Mouse (Mus musculus) cerebellum, adult (tissue): ENCODE results near the gene Krtap3-3.
"Not testable (repeated sequence)": the region's sequence is repeated elsewhere in the genome, so short reads cannot be mapped to it uniquely, and the experiment has no call there.

Experiments
- ATAC-seq: cut with Nextera tagmentation; 2 replicates; pipeline ENCODE4 v1.9.2; 2017; ENCODE audit warnings: mild to moderate bottlenecking, moderate library complexity, mixed read lengths; ENCODE audit not compliant: insufficient number of reproducible peaks, low FRiP score, low TSS enrichment

The Krtap3-3 gene

DNA sequence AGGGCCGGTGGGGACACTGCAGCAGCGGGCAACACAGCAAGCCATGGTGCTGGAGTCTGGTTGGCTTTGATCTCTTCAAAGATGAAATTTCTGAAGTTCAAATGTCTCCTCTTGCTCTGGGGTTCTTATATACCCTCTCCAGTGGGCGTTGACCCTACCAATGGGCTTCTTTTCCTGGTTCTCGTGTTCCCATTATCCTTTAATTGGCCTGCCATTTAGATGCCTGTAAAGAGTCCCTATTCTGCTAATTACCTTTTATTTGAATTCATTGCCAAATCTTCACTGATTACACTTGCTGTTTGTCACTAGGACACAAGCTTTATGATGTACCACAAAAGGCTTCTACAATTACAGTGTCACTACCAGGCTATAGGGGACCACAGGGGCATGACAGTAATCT lies at the start of gene Krtap3-3:
Gene Krtap3-3, minus strand, starts transcription at position 101 of the 400 bp plus-strand sequence.
- no peak for ATAC-seq

- not testable (repeated sequence) for ATAC-seq
These were observed 47.1 kb upstream of the Krtap3-3 start, which contains the start of gene Krtap9-3 for GRCm38 (mm10) chr11:99597742-99598141. TSS of gene Krtap9-3 (minus strand) at chr11:99598105.

DNA sequence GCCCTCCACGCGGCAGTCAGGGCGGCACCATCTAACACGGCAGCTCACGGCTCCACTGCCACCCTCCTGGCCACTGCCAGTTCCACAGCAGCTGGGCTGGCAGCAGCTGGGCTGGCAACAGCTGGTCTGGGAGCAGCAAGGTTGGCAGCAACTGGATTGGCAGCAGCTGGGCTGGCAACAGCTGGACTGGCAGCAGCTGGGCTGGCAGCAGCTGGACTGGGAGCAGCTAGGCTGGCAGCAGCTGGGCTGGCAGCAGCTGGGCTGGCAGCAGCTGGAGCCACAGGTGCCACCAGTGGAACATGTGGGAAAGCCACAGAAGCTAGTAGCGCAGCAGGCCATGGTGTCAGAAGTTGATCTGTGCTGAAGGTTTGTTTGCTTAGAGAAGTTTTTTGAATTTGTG lies 40.3 kb upstream of the Krtap3-3 start, which contains the start of gene Krtap1-3:
Gene Krtap1-3, minus strand, starts transcription at position 359 of the 400 bp plus-strand sequence.
- no peak for ATAC-seq

DNA sequence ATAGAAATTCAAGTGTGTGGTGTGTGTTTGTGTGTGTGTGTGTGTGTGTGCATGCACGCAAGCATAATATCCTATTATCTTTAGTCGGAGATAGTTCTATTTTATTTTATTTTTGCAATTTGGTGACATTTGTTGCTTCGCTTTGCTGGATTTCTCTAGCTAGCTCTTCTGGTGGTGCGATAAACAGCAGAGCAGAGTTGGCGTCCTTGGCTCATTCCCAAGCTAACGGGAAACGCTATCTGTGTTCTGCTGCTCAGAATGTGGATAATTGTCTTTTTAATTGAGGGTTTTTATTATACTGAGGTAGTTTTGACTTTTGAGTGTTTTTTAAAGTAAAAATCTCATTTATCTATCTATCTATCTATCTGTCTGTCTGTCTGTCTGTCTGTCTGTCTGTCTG lies 34.4 kb upstream of the Krtap3-3 start:
- no peak for ATAC-seq

- ATAC-seq, result no peak
These were observed 32.6 kb upstream of the Krtap3-3 start, which contains the start of gene Krtap1-4 for GRCm38 (mm10) chr11:99583245-99583704. TSS of gene Krtap1-4 (minus strand) at chr11:99583654.

GRCm38 (mm10) chr11:99581564-99581963 lies 30.9 kb upstream of the Krtap3-3 start:
- ATAC-seq, result no peak

DNA sequence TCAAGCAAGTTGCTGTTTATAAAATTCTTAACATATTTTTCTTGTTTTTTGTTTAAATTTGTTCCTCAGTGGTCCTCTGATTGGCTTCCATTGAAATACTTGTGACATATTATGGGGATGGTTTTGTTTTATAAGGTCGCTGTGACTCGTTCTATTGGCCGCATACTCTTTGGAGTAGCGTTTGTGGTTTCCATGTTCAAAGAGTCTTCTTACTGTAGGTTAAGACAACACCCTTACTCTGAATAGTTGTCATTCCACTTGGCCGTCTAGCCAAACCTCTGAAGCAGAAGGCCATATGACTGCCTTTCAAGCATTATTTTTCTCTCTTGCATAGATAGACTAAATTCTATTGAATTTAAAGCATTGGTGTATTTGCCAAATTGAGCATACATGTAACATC lies 30.4 kb upstream of the Krtap3-3 start:
- ATAC-seq, result no peak

GRCm38 (mm10) chr11:99580636-99581035 lies 30.0 kb upstream of the Krtap3-3 start, which contains the start of gene Krtap1-5:
TSS of gene Krtap1-5 (minus strand) at chr11:99581016.
- no peak for ATAC-seq

DNA sequence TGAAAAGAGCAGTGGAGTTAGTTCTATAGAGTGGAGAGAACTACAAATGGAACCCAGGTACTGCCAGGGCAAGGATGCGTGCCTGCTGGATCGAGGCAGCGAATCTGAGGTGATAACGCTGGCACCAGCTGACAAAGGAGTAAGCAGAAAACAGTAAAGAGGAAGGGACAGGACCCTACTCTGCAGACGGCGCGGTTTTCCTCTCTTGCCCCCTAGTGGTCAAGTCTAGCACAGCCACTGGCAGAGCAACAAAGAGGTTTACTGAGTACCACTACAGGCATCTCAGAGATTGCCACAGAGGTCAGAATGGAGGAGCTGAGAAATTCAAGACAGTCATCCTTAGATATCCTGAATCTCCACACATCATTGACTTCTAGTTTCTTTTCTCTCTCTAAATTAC lies 23.4 kb upstream of the Krtap3-3 start:
- no peak; the same call in 1 of the 2 replicates for ATAC-seq

- no peak for ATAC-seq
These were observed 22.5 kb upstream of the Krtap3-3 start for GRCm38 (mm10) chr11:99573164-99573563.

- ATAC-seq, result no peak
These were observed 15.9 kb upstream of the Krtap3-3 start, which contains the start of gene Krtap3-1 for GRCm38 (mm10) chr11:99566530-99566929. TSS of gene Krtap3-1 (minus strand) at chr11:99566630.

GRCm38 (mm10) chr11:99562580-99562979 lies 11.9 kb upstream of the Krtap3-3 start:
- ATAC-seq, result no peak

- ATAC-seq, result no peak
These were observed 8.7 kb upstream of the Krtap3-3 start, which contains the start of gene Gm11939 for GRCm38 (mm10) chr11:99559366-99559765. TSS of gene Gm11939 (minus strand) at chr11:99559466.

DNA sequence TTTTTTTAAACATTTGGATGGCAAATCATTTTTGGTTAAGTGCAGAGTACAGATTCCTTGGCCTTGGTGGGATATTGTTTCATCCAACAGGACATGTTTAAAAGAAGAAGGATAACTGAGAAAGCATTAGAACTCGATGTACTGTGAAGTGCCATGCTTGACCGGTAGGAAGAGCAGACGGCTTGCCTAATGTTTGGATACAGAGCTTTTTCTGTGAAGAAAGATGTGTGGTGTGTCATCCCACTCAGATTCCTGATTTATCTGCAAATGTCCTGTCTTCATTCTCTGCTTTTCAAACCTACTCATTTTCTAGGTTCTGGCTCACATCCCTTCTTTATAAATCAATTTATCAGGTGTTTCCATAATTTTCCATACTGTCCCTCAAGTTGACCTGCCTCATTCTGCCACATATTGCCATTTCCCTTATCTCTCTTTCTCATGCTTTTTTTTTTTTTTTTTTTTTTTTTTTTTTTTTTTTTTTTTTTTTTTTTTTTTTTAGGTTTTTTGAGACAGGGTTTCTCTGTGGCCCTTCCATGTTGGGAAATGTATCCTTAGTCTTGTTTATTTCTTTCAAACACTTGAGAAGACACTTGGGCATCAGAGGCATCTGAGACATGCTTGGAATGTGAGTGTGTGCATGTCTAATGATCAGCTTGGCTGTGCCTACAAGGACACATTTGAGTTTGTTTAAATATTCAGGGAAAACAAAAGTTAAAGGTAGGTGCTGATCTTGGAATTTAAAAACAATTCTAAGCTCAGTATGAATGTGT lies 7.5 kb upstream of the Krtap3-3 start:
- no peak for ATAC-seq

DNA sequence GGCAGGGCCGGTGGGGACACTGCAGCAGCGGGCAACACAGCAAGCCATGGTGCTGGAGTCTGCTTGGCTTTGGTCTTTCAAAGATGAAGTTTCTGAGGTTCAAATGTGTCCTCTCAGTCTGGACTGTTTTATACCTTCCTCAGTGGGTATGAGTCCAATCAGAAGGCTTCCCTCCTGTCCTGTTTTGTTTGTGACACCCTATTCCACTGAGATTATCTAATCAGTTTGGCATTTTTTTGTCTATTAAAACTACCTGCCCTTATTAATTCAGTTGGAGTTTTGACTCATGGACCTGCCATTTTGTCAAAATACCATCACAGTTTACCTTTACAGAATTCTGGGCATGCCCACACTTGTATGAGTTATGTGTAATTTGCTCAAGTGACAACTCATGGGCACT lies 6.1 kb upstream of the Krtap3-3 start, which contains the start of gene Krtap3-2:
Gene Krtap3-2, minus strand, starts transcription at position 101 of the 400 bp plus-strand sequence.
- no peak for ATAC-seq

GRCm38 (mm10) chr11:99556195-99556594 lies 5.5 kb upstream of the Krtap3-3 start:
- ATAC-seq, result no peak

GRCm38 (mm10) chr11:99547892-99548291 lies 2.8 kb downstream of the Krtap3-3 start:
- no peak for ATAC-seq

GRCm38 (mm10) chr11:99539721-99540120 lies 10.9 kb downstream of the Krtap3-3 start:
- no peak for ATAC-seq

DNA sequence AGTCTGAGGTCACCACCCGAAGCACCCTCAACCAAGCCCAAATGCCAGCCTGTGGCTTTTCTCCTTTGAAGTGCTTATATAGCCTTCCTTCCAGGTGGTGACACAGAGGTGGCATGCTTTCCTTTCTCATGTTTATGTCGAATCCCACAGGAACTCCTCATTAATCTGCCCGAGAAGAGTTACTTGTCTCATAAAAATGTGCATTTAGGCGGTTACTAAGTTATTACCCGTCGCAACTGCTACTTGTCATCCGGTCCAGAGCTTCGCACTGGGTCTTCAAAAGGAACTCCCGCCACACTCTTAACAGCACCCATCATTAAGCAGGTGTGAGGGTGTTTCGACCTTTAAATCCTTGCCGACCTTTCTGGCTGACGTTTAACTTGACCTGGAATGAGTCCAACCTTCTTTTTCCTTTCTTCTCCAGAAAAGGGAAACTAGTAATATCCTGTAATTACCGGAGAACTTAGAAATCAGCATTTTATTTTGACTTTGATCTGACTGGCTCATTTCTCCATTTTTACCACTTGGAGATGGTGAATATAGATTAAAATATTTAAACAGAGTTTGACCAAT lies 29.3 kb downstream of the Krtap3-3 start, which contains the start of gene Krt39:
Gene Krt39, minus strand, starts transcription at position 51 of the 573 bp plus-strand sequence.
- ATAC-seq, result no peak

DNA sequence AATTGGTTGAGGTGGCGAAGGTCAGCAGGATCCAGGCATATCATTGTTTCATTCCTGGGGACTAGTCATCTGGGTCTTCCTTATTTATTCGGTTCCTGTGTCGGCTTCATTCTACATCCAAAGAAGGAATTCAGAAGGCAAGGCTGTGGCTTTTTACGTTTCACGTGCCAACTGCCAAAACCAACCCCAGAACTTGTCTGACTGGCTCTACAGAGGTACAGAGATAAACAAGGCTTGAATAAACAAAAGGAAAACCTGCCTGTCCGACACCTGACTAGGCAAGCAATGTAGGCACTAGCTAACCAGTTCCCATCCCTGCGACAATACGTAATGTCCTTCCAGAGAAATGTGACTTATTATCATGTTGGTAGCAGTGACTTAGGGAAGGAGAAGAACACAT lies 36.6 kb downstream of the Krtap3-3 start:
- ATAC-seq, result no peak
